In the genomic region with DNA sequence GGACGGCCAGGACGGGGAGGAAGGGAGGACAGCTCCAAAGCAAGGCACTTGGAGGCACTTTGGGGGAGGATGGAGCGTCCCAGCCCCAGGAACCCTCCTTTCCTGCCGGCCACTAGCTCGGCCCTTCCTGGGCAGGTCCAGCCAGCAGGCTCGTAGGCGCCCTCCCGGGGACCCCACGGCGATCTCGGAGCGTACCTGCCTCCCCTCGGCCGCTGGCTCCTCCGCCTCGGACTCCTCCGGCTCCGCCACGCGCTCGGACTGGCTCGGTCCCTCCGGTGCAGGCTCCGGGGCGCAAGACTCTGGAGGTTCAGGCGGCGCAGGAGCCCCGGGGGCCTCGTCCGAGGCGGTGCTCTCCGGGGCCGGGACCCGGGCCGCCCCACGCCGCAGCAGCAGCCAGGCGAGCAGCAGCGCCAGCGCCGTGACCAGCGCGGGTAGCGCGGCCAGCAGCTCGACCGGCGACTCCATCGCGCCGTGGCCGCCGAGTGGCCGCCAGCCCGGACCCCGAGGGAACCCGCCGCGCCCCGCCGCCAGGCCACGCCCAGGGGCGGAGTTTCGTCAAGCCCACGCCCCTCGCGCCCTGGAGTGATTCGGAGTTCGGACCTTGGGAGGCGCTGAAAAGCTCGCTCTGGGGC, we compare ENCODE assay signal across 8 mouse cellular contexts. TPM values are rescaled to one million over a fixed set of nuclear protein-coding genes. Genes with fewer than 3 reads are reported as not detected.
DNase-seq lines count a peak whose midpoint lies in the region; ATAC-seq and TF ChIP-seq lines count a peak whose summit lies in the region.

A gene (minus strand): TSS at position 513 of the 632 bp plus-strand sequence.

- peak within 1 kb of the TSS; percentile 89 for H3K4me2 ChIP-seq in embryonic facial prominence, embryonic 14.5 days (ENCODE audit: low read depth, low read length)
- H3K4me2 ChIP-seq in heart, embryonic 14.5 days (ENCODE audit: low read length) = peak within 1 kb of the TSS; percentile 77
- H3K4me2 ChIP-seq in neural tube, embryonic 15.5 days = peak within 1 kb of the TSS; percentile 90

- no peak for TF ChIP-seq CTCF in C2C12 (IDR thresholded peaks at IDR 0.05; ENCODE audit: control insufficient read depth, insufficient read depth, insufficient read length)

- H3K27me3 ChIP-seq in C2C12 (ENCODE audit: control insufficient read depth, insufficient read depth, insufficient read length) = no peaks in the 10 kb centered on the region
- no peaks in the 10 kb centered on the region for H3K27me3 ChIP-seq in embryonic facial prominence, embryonic 14.5 days (replicated peaks; ENCODE audit: control insufficient read depth, insufficient read depth, low read length)
- no peaks in the 10 kb centered on the region for H3K27me3 ChIP-seq in heart, embryonic 14.5 days (ENCODE audit: control insufficient read depth, insufficient read depth, low read length)
- H3K27me3 ChIP-seq in neural tube, embryonic 15.5 days (replicated peaks) = no peaks in the 10 kb centered on the region

- peaks cover 6% of the 10 kb centered on the region for H3K36me3 ChIP-seq in C2C12 (ENCODE audit: control insufficient read depth, insufficient read depth)
- H3K36me3 ChIP-seq in embryonic facial prominence, embryonic 14.5 days (ENCODE audit: control insufficient read depth, insufficient read depth, low read length) = peaks cover 8% of the 10 kb centered on the region; the same call in 1 of the 2 replicates
- peaks cover 14% of the 10 kb centered on the region for H3K36me3 ChIP-seq in heart, embryonic 14.5 days (ENCODE audit: control insufficient read depth, insufficient read depth, low read length)
- peaks cover 10% of the 10 kb centered on the region for H3K36me3 ChIP-seq in neural tube, embryonic 15.5 days

- peaks cover 54% of the 10 kb centered on the region for H3K79me2 ChIP-seq in C2C12 (ENCODE audit: control insufficient read depth, insufficient read depth)

- peaks cover 31% of the 10 kb centered on the region for H3K79me3 ChIP-seq in C2C12 (ENCODE audit: low read depth)

- peak; percentile 91 for DNase-seq in adrenal gland, postnatal 25 days
- DNase-seq in embryonic facial prominence, embryonic 14.5 days (ENCODE audit: low spot score) = peak; percentile 76
- DNase-seq in kidney, postnatal 10 days = peak; percentile 93
- peak; percentile 81 to 85 for DNase-seq in lung, adult 18-20 months
- DNase-seq in urinary bladder, adult 18-20 months (ENCODE audit: low spot score in 2 of 2) = peak; percentile 73 to 74

- peak within 1 kb of the TSS; percentile 94 for H3ac ChIP-seq in C2C12 (ENCODE audit: control insufficient read depth, insufficient read length, low read depth)

- peak within 1 kb of the TSS; percentile 46; the same call in 1 of the 2 replicates for H3K27ac ChIP-seq in embryonic facial prominence, embryonic 14.5 days (replicated peaks; ENCODE audit: low read depth, low read length)
- peak within 1 kb of the TSS; percentile 6 to 73; a peak in 3 of 4 replicates for H3K27ac ChIP-seq in heart, embryonic 14.5 days (replicated peaks in 1 of 2; ENCODE audit: control insufficient read depth in 1 of 2, insufficient read depth in 1 of 2, low read depth in 2 of 2, low read length in 2 of 2)
- H3K27ac ChIP-seq in neural tube, embryonic 15.5 days (replicated peaks) = peak within 1 kb of the TSS; percentile 80

- peak within 1 kb of the TSS; percentile 83 for H3K9ac ChIP-seq in embryonic facial prominence, embryonic 14.5 days (ENCODE audit: low read depth, low read length)
- H3K9ac ChIP-seq in heart, embryonic 14.5 days (ENCODE audit: low read length) = peak within 1 kb of the TSS; percentile 90
- peak within 1 kb of the TSS; percentile 78 for H3K9ac ChIP-seq in neural tube, embryonic 15.5 days (replicated peaks)

- peak; percentile 51; the same call in 1 of the 2 replicates for ATAC-seq in embryonic facial prominence, embryonic 14.5 days (ENCODE audit: low read depth)
- ATAC-seq in heart, embryonic 14.5 days (ENCODE audit: insufficient number of reproducible peaks, insufficient read depth, low FRiP score, low read depth) = peak; percentile 56
- ATAC-seq in neural tube, embryonic 15.5 days (ENCODE audit: low FRiP score) = peak; percentile 67

- H3K4me1 ChIP-seq in embryonic facial prominence, embryonic 14.5 days (ENCODE audit: control insufficient read depth, insufficient read depth, low read length) = peaks cover 11% of the 10 kb centered on the region; the same call in 1 of the 2 replicates
- peaks cover 16 to 32% of the 10 kb centered on the region in 2 experiments for H3K4me1 ChIP-seq in heart, embryonic 14.5 days (ENCODE audit: control insufficient read depth in 2 of 2, insufficient read depth in 2 of 2, low read length in 2 of 2)
- H3K4me1 ChIP-seq in neural tube, embryonic 15.5 days = peaks cover 40% of the 10 kb centered on the region

- peak within 1 kb of the TSS; percentile 55 for H3K4me3 ChIP-seq in C2C12 (ENCODE audit: insufficient read depth, poor library complexity, severe bottlenecking)
- peak within 1 kb of the TSS; percentile 77 for H3K4me3 ChIP-seq in embryonic facial prominence, embryonic 14.5 days (ENCODE audit: low read depth, low read length)
- peak within 1 kb of the TSS; percentile 60 to 67 for H3K4me3 ChIP-seq in heart, embryonic 14.5 days (ENCODE audit: control insufficient read depth in 1 of 2, insufficient read depth in 1 of 2, low read depth in 1 of 2, low read length in 2 of 2)
- peak within 1 kb of the TSS; percentile 69 for H3K4me3 ChIP-seq in neural tube, embryonic 15.5 days (replicated peaks)

- whole genome bisulfite sequencing in embryonic facial prominence, embryonic 14.5 days = 3% methylated on average over 20 of the region's 71 CpGs
- under 1% methylated on average over 70 of the region's 71 CpGs for WGBS in heart, embryonic 14.5 days
- under 1% methylated on average over 70 of the region's 71 CpGs for WGBS in neural tube, embryonic 15.5 days

- no peaks in the 10 kb centered on the region for H3K9me3 ChIP-seq in embryonic facial prominence, embryonic 14.5 days (ENCODE audit: control insufficient read depth, low read length)
- no peaks in the 10 kb centered on the region for H3K9me3 ChIP-seq in heart, embryonic 14.5 days (ENCODE audit: control insufficient read depth, low read length)
- H3K9me3 ChIP-seq in neural tube, embryonic 15.5 days (replicated peaks) = no peaks in the 10 kb centered on the region

TF ChIP-seq in C2C12, 6 proteins besides CTCF, POLR2A, EP300 and RAD21:
- no peak for TF ChIP-seq MYOG (IDR thresholded peaks at IDR 0.05; ENCODE audit: control insufficient read depth, extremely low read depth, insufficient read length)
- TF ChIP-seq FOSL1 (IDR thresholded peaks at IDR 0.05; ENCODE audit: insufficient read depth, low read length, poor library complexity, severe bottlenecking) = no peak
- TF ChIP-seq MYOD1 (IDR thresholded peaks at IDR 0.05; ENCODE audit: control insufficient read depth, insufficient read length, low read depth) = no peak
- no peak for TF ChIP-seq CEBPB (IDR thresholded peaks at IDR 0.05; ENCODE audit: low read depth)
- TF ChIP-seq MAX (IDR thresholded peaks at IDR 0.05) = peak; percentile 48
- no peak for TF ChIP-seq USF1 (IDR thresholded peaks at IDR 0.05; ENCODE audit: low read depth)

RNA-seq across cellular contexts. Expression of the gene that starts here (rescaled TPM):
- 70.2 TPM for polyA plus RNA-seq in C2C12 (2012; fragmentation: generic; extraction: Trizol)
- 26.0 and 44.7 TPM in 2 replicates for total RNA-seq in adrenal gland, postnatal 25 days (2021)
- 17.3 and 17.6 TPM in 2 replicates for polyA plus RNA-seq in embryonic facial prominence, embryonic 14.5 days (2014; fragmentation: Nextera tagmentation; extraction: Ambion mirVana)
- polyA plus RNA-seq in heart, embryonic 14.5 days (2014; fragmentation: Nextera tagmentation; extraction: Ambion mirVana) = 15.0 and 16.7 TPM in 2 replicates
- polyA plus RNA-seq in neural tube, embryonic 15.5 days (2015; fragmentation: Nextera tagmentation; extraction: Ambion mirVana) = 38.2 and 43.2 TPM in 2 replicates

Comparison
In these comparisons a context has a peak if more than half of its experiments do, and no peak if none do; other contexts are left out.
1. Peak in every context shown above with its lines: DNase-seq, ATAC-seq, H3K4me3 ChIP-seq and H3K27ac ChIP-seq.